Mouse (Mus musculus): Measurements from ENCODE around the gene Gabpa. TPM values are rescaled to one million over a fixed set of nuclear protein-coding genes. Genes with fewer than 3 reads are reported as not detected.

Gabpa gene
- polyA plus RNA-seq, 1 experiment = 10.3 TPM

- Histone ChIP-seq H3ac (ENCODE audit: control insufficient read depth, insufficient read length) (no peak overlapping the region), H3K27me3 (ENCODE audit: control insufficient read depth, insufficient read depth, insufficient read length) (no peaks in the 10 kb centered on the region), H3K4me2 (ENCODE audit: low read depth) (no peak overlapping the region), H3K4me3 (no peak overlapping the region), H3K79me2 (ENCODE audit: control insufficient read depth, insufficient read depth) (no peaks in the 10 kb centered on the region), H3K36me3 (ENCODE audit: control insufficient read depth, insufficient read depth) (peaks cover 9% of the 10 kb centered on the region)
- TF ChIP-seq MYOG (IDR thresholded peaks at IDR 0.05; ENCODE audit: control insufficient read depth in 1 of 3, insufficient read depth in 1 of 3, insufficient read length in 2 of 3, low read depth in 2 of 3) = no peak
- TF ChIP-seq SRF (IDR thresholded peaks at IDR 0.05; ENCODE audit: control insufficient read depth, insufficient read length, low read depth) = no peak
- no peak for TF ChIP-seq TCF12 (IDR thresholded peaks at IDR 0.05; ENCODE audit: insufficient read depth, poor library complexity, severe bottlenecking)
- TF ChIP-seq POLR2A (IDR thresholded peaks at IDR 0.05; ENCODE audit: insufficient read length, low read depth) = no peak
- TF ChIP-seq TCF3 (IDR thresholded peaks at IDR 0.05; ENCODE audit: insufficient read length, low read depth) = no peak
- TF ChIP-seq USF1 (IDR thresholded peaks at IDR 0.05; ENCODE audit: low read depth) = no peak
- no peak for TF ChIP-seq POLR2AphosphoS2 (IDR thresholded peaks at IDR 0.05; ENCODE audit: insufficient read length, low read depth)
- TF ChIP-seq E2F4 (IDR thresholded peaks at IDR 0.05; ENCODE audit: insufficient read depth) = no peak
- no peak for TF ChIP-seq REST (IDR thresholded peaks at IDR 0.05; ENCODE audit: insufficient read depth, insufficient read length)
- no peak for TF ChIP-seq MAX (IDR thresholded peaks at IDR 0.05; ENCODE audit: low read depth)
- TF ChIP-seq MYOD1 (IDR thresholded peaks at IDR 0.05; ENCODE audit: control insufficient read depth in 1 of 3, insufficient read length in 2 of 3, low read depth in 2 of 3) = no peak
- no peak for TF ChIP-seq CEBPB (IDR thresholded peaks at IDR 0.05; ENCODE audit: insufficient read depth, poor library complexity, severe bottlenecking)
Measured at GRCm38 (mm10) chr16:84806175-84806574, 28.6 kb upstream of the Gabpa start.

- H3K79me2 ChIP-seq (ENCODE audit: control insufficient read depth, insufficient read depth) = no peaks in the 10 kb centered on the region
- peaks cover 12% of the 10 kb centered on the region for H3K36me3 ChIP-seq (ENCODE audit: control insufficient read depth, insufficient read depth)
- H3K4me2 ChIP-seq (ENCODE audit: low read depth) = no peak overlapping the region
- TF ChIP-seq REST (IDR thresholded peaks at IDR 0.05; ENCODE audit: insufficient read depth, insufficient read length) (no peak), CEBPB (IDR thresholded peaks at IDR 0.05; ENCODE audit: insufficient read depth, poor library complexity, severe bottlenecking) (no peak), E2F4 (IDR thresholded peaks at IDR 0.05; ENCODE audit: insufficient read depth) (no peak), MAX (IDR thresholded peaks at IDR 0.05; ENCODE audit: low read depth) (no peak), MYOG (IDR thresholded peaks at IDR 0.05; ENCODE audit: control insufficient read depth in 1 of 3, insufficient read depth in 1 of 3, insufficient read length in 2 of 3, low read depth in 2 of 3) (no peak), MYOD1 (IDR thresholded peaks at IDR 0.05; ENCODE audit: control insufficient read depth in 1 of 3, insufficient read length in 2 of 3, low read depth in 2 of 3) (no peak), POLR2A (IDR thresholded peaks at IDR 0.05; ENCODE audit: insufficient read length, low read depth) (no peak), TCF3 (IDR thresholded peaks at IDR 0.05; ENCODE audit: insufficient read length, low read depth) (no peak), POLR2AphosphoS2 (IDR thresholded peaks at IDR 0.05; ENCODE audit: insufficient read length, low read depth) (no peak), SRF (IDR thresholded peaks at IDR 0.05; ENCODE audit: control insufficient read depth, insufficient read length, low read depth) (no peak), TCF12 (IDR thresholded peaks at IDR 0.05; ENCODE audit: insufficient read depth, poor library complexity, severe bottlenecking) (no peak), USF1 (IDR thresholded peaks at IDR 0.05; ENCODE audit: low read depth) (no peak)
- H3K27me3 ChIP-seq (ENCODE audit: control insufficient read depth, insufficient read depth, insufficient read length) = no peaks in the 10 kb centered on the region
- H3K4me3 ChIP-seq = no peak overlapping the region
- H3ac ChIP-seq (ENCODE audit: control insufficient read depth, insufficient read length) = no peak overlapping the region
Measured at GRCm38 (mm10) chr16:84807874-84808273, 26.9 kb upstream of the Gabpa start.

- Histone ChIP-seq H3K27me3 (ENCODE audit: control insufficient read depth, insufficient read depth, insufficient read length) (no peaks in the 10 kb centered on the region), H3K4me2 (ENCODE audit: low read depth) (no peak overlapping the region), H3K79me2 (ENCODE audit: control insufficient read depth, insufficient read depth) (no peaks in the 10 kb centered on the region), H3ac (ENCODE audit: control insufficient read depth, insufficient read length) (no peak overlapping the region), H3K4me3 (no peak overlapping the region), H3K36me3 (ENCODE audit: control insufficient read depth, insufficient read depth) (peaks cover 12% of the 10 kb centered on the region)
- TF ChIP-seq POLR2AphosphoS2 (IDR thresholded peaks at IDR 0.05; ENCODE audit: insufficient read length, low read depth) (no peak), E2F4 (IDR thresholded peaks at IDR 0.05; ENCODE audit: insufficient read depth) (no peak), USF1 (IDR thresholded peaks at IDR 0.05; ENCODE audit: low read depth) (no peak), SRF (IDR thresholded peaks at IDR 0.05; ENCODE audit: control insufficient read depth, insufficient read length, low read depth) (no peak), TCF3 (IDR thresholded peaks at IDR 0.05; ENCODE audit: insufficient read length, low read depth) (no peak), MAX (IDR thresholded peaks at IDR 0.05; ENCODE audit: low read depth) (no peak), TCF12 (IDR thresholded peaks at IDR 0.05; ENCODE audit: insufficient read depth, poor library complexity, severe bottlenecking) (no peak), REST (IDR thresholded peaks at IDR 0.05; ENCODE audit: insufficient read depth, insufficient read length) (no peak), MYOG (IDR thresholded peaks at IDR 0.05; ENCODE audit: control insufficient read depth in 1 of 3, insufficient read depth in 1 of 3, insufficient read length in 2 of 3, low read depth in 2 of 3) (no peak), MYOD1 (IDR thresholded peaks at IDR 0.05; ENCODE audit: control insufficient read depth in 1 of 3, insufficient read length in 2 of 3, low read depth in 2 of 3) (no peak), CEBPB (IDR thresholded peaks at IDR 0.05; ENCODE audit: insufficient read depth, poor library complexity, severe bottlenecking) (no peak), POLR2A (IDR thresholded peaks at IDR 0.05; ENCODE audit: insufficient read length, low read depth) (no peak)
Measured at GRCm38 (mm10) chr16:84810254-84810653, 24.5 kb upstream of the Gabpa start.

GRCm38 (mm10) chr16:84813852-84814251, 20.9 kb upstream of the Gabpa start:
- Histone ChIP-seq H3K4me3 (no peak overlapping the region), H3K36me3 (ENCODE audit: control insufficient read depth, insufficient read depth) (peaks cover 6% of the 10 kb centered on the region), H3K27me3 (ENCODE audit: control insufficient read depth, insufficient read depth, insufficient read length) (no peaks in the 10 kb centered on the region), H3K79me2 (ENCODE audit: control insufficient read depth, insufficient read depth) (no peaks in the 10 kb centered on the region), H3K4me2 (ENCODE audit: low read depth) (peak overlapping the region; percentile 60), H3ac (ENCODE audit: control insufficient read depth, insufficient read length) (no peak overlapping the region)
- TF ChIP-seq REST (IDR thresholded peaks at IDR 0.05; ENCODE audit: insufficient read depth, insufficient read length) = no peak
- TF ChIP-seq E2F4 (IDR thresholded peaks at IDR 0.05; ENCODE audit: insufficient read depth) = no peak
- TF ChIP-seq MAX (IDR thresholded peaks at IDR 0.05; ENCODE audit: low read depth) = no peak
- TF ChIP-seq CEBPB (IDR thresholded peaks at IDR 0.05; ENCODE audit: insufficient read depth, poor library complexity, severe bottlenecking) = no peak
- TF ChIP-seq MYOD1 (IDR thresholded peaks at IDR 0.05; ENCODE audit: control insufficient read depth in 1 of 3, insufficient read length in 2 of 3, low read depth in 2 of 3) = no peak
- TF ChIP-seq POLR2AphosphoS2 (IDR thresholded peaks at IDR 0.05; ENCODE audit: insufficient read length, low read depth) = no peak
- TF ChIP-seq TCF12 (IDR thresholded peaks at IDR 0.05; ENCODE audit: insufficient read depth, poor library complexity, severe bottlenecking) = no peak
- no peak for TF ChIP-seq USF1 (IDR thresholded peaks at IDR 0.05; ENCODE audit: low read depth)
- TF ChIP-seq POLR2A (IDR thresholded peaks at IDR 0.05; ENCODE audit: insufficient read length, low read depth) = no peak
- TF ChIP-seq TCF3 (IDR thresholded peaks at IDR 0.05; ENCODE audit: insufficient read length, low read depth) = no peak
- no peak for TF ChIP-seq SRF (IDR thresholded peaks at IDR 0.05; ENCODE audit: control insufficient read depth, insufficient read length, low read depth)
- no peak for TF ChIP-seq MYOG (IDR thresholded peaks at IDR 0.05; ENCODE audit: control insufficient read depth in 1 of 3, insufficient read depth in 1 of 3, insufficient read length in 2 of 3, low read depth in 2 of 3)

Data from myocyte (in vitro differentiated cells).